Mouse (Mus musculus): ENCODE data around the gene Sncg. TPM values are rescaled to one million over a fixed set of nuclear protein-coding genes. Genes with fewer than 3 reads are reported as not detected.
"Not testable (repeated sequence)": the region's sequence is repeated elsewhere in the genome, so short reads cannot be mapped to it uniquely, and the experiment has no call there.

Sncg gene
- total RNA-seq, 2 experiments from 2014 or later: 6.8 to 7.1 TPM

GRCm38 (mm10) chr14:34371763-34372162 lies 2.8 kb downstream of the Sncg start:
- no peak for DNase-seq (ENCODE audit: low spot score in 2 of 2)

DNA sequence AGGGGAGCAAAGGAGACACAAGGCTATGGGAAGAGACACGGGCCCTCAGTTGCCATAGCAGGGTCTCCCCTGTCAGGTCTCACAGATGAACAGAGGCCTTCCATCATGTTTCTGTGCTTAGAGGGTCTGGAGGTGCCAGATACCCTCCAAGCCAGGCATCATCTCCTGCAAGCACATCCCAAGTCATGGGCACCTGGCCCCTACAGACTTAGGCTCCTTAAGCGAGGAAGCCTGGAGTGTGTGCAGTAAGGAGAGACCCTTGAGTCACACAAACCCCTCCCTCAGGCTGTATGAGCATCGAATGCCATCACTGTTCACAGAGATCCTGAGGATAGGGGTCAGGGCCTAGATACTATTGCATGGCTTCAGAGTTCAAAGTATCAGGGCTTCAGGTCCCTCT lies 3.7 kb downstream of the Sncg start:
- no peak for DNase-seq (ENCODE audit: low spot score in 2 of 2)

- DNase-seq (ENCODE audit: low spot score in 2 of 2): no peak
These were observed 4.4 kb downstream of the Sncg start for GRCm38 (mm10) chr14:34370203-34370602.

DNA sequence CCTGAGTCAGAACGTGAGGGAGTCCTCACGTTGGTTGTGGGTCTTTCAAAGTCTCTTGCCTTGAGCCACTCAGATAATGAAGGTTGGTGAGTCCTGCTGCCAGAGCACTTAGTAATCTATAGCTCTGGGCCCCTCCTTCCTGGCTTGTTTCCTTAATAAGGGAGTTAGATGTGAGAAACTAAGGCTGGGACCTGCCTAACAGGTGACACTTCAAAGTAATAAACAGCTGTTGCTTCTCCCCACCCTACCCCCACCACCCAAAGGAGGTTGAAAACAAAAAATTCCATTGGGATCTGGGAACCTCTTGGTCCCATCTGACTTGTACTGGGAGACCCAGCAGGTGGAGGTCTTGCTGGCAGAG lies 9.5 kb downstream of the Sncg start:
- no peak for DNase-seq (ENCODE audit: low spot score in 2 of 2)

GRCm38 (mm10) chr14:34364254-34365146 lies 10.1 kb downstream of the Sncg start:
- not testable (repeated sequence) for DNase-seq (ENCODE audit: low spot score in 2 of 2)

DNA sequence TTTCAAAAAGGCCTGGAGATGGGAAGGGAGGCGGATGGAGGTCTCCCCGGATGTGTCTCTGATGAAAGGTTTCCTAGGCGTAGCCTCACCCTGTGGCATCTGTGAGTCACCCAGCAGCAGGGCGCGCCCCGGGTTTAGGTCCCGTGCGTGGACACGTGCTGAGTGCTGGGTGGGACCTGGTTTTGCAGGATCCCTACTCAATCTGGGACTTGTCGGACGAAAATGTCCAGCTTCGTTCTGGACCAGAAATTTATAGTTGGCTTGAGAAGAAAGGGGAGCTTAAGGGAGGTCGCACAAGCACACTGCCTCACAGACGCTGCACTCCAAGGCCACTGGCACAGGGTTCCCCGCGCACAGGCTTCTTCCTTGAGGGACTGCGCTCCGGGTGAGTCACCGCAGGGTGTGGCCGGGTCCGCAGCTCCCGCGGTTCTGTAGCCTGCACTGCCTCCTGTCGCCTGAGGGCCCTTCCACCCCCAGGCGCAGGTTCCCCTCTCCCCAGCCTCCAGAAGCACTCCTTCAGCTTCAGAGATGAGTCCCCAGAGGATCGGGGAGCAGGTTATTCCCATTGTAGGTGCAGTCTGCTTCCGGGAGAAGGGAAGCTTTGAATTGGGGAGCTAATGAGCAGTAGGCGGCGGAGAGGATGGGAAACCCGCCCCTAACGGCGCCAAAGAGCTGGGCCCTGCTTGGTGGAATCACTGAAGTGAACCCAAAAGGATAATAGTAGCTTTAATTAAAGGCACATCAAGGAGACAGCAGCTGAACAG lies 10.9 kb downstream of the Sncg start:
- no peak for DNase-seq (ENCODE audit: low spot score in 2 of 2)

DNA sequence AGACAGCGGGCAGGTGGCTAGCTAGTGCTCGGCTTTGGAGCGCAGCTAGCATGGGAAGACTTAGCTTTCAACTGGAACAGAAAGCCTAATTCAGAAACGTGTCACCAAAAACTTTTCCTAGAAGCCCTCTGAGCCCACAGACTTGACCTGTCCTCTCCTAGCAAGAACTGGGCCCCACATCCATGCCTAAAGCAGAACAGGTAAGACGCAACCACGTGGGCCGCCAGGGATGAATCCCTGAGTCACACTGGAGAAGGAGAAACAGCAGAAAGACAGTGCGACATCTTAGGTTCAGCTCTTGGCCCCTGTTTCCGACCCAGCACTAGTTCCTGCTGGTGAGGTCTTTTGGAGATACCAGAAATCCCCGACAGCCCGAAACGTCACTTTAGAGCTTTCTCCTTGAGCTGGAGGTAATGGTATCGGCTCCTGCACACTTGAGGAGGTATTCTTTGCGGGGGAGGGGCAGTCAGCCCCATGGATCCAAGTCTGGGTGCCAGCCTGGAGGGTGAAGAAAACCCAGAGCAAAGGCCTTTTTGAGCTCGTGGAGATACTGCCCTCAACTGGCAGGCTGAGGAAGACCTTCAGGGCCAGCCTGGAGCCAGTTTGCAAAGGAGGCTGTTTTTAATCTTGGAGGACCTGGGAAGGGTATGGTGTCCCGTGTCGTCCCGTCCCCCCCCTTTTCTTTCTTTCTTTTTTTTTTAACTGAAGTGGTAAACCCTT lies 11.7 kb downstream of the Sncg start:
- peak; percentile 25 to 81 for DNase-seq (ENCODE audit: low spot score in 2 of 2)

- no peak for DNase-seq (ENCODE audit: low spot score in 2 of 2)
These were observed 12.5 kb downstream of the Sncg start for GRCm38 (mm10) chr14:34362135-34362534.

DNA sequence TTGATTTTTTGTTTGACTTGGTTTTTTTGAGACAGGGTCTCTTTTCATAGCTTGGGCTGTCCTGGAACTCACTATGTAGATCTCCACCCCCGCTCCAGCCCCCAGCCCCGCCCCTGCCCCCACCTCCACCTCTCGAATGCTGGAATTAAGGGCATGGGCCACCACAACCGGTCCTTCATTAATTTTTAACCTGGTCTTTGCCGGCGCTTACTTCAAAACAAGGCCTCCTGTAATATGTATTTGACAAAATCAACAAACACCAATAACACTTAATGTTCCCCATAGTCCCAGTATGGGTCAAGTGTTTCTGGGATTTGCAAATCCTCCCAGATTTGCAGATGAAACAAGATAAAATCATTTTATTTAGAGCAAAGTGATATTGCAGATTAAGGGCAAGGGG lies 14.3 kb downstream of the Sncg start:
- no peak for DNase-seq (ENCODE audit: low spot score in 2 of 2)

- DNase-seq (ENCODE audit: low spot score in 2 of 2): no peak
These were observed 14.8 kb downstream of the Sncg start for GRCm38 (mm10) chr14:34359676-34360244.

GRCm38 (mm10) chr14:34357671-34358455 lies 16.7 kb downstream of the Sncg start:
- peak; percentile 9 to 57 for DNase-seq (ENCODE audit: low spot score in 2 of 2)

DNA sequence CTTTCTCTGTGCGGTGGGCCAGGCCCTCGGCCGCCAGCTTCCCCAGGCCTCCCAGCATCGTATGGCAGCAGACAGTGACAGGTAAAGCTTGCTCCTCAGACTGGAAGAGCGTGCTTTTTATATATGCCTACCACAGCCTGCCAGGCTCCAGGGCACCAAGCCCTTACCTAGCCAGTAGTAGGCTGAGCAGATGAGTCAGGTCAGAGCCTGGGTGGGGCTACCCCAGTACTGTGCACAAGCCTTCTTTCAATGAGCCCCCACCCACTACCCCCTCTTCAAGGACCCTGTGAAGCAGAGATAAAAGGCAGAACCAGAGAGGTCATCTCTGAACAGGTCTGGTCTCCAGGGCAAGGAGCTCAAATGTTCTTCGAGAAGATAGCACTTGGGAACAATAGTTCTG lies 19.3 kb downstream of the Sncg start, which contains the start of gene Fam25c:
Fam25c (minus strand) TSS at position 133 of the 400 bp plus-strand sequence.
- no peak for DNase-seq (ENCODE audit: low spot score in 2 of 2)

DNA sequence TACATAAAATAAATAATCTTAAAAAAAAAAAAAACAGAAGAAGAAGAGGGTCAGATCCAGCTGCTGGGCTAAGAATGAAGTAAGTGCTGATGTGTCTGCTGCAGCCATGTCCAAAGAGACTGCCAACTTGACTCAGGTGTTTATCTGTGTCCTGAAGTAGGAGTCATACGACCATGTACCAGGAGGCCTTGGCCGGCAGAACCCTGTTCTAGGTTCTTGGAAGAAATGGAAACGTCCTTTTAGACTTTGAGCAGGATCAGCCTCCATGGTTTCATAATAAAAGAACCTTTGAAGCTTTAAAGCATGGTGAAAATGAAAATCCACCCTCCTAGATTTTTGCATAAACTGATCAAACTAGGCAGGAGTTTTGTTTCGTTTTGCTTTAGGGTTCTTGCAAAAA lies 20.1 kb downstream of the Sncg start:
- no peak for DNase-seq (ENCODE audit: low spot score in 2 of 2)

DNA sequence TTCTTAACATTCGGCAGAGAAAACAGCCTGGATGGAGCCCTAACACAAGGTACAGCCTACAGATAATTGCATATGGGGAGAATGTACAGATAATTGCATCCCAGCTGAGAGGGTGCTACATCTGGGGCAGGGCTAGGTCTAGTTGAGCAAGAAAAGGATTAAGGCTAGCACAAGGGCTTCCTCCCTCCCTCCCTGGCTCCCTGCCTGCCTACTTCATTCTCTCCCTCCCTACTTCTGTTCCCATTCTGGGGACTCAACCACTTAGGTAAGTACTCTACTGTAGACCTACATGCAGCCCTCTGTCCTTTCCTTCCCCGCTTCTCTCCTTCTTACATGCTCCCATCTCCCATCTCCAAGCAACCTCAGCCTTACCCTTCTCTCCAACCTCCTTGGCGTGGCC lies 21.3 kb downstream of the Sncg start:
- DNase-seq (ENCODE audit: low spot score in 2 of 2): no peak

DNA sequence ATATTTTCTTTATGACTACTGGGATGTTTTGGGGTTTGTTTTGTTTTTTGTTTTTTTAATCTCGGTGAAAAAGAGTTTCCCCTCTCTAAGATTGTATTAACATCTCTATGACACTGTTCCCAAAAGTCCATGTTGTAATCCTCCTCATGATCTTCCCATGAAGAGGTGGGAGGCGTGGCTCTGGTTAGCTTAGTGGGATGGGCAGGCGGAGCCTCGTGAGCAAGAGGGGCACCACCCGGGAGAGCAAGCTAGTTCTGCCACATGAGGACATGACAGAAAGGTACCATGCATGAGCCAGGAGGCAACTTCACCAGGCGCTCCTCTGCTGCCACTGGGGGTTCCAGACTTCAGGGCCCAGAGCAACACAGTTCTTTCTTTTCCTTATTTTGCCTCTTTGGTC lies 22.1 kb downstream of the Sncg start:
- DNase-seq (ENCODE audit: low spot score in 2 of 2): no peak

DNA sequence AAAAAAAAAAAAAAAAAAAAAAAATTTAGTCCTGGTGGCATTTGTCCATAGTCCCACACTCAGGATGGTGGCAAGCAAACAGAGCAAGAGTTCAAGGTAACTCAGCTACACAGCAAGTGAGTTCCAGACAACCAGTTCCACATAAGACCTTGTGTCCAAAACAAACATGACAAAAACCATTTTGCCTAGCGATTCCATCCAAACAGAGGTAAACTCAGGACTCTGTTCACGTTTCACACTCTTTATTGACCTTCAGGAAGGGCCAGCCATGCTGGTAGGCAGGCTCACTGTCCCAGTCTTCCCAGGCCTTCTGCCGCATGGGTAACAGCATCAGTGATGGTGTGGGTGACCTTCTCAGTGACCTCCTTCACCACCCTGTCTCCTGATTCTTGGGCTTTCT lies 22.9 kb downstream of the Sncg start:
- DNase-seq (ENCODE audit: low spot score in 2 of 2): no peak

- no peak for DNase-seq (ENCODE audit: low spot score in 2 of 2)
These were observed 25.6 kb downstream of the Sncg start for GRCm38 (mm10) chr14:34349007-34349406.

DNA sequence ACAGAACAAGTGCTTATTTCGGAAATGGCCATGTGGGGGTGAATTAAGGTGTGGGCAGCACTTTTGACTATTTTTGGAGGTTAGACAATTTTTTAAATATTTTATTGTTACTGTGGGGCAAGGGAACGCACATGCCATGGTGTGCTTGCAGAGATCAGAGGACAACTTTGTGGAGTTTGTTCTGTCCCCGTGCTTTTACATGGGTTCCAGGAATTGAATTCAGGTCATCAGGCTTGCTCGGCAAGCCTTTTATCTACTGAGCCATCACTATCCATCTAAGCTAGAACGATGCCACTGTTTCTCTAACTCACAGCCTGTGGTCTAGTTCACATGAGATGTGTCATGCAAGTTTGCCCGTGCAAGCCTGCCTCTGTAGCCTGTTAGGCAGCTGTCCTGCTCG lies 26.3 kb downstream of the Sncg start:
- no peak for DNase-seq (ENCODE audit: low spot score in 2 of 2)

GRCm38 (mm10) chr14:34347084-34347483 lies 27.5 kb downstream of the Sncg start:
- DNase-seq (ENCODE audit: low spot score in 2 of 2): no peak

DNA sequence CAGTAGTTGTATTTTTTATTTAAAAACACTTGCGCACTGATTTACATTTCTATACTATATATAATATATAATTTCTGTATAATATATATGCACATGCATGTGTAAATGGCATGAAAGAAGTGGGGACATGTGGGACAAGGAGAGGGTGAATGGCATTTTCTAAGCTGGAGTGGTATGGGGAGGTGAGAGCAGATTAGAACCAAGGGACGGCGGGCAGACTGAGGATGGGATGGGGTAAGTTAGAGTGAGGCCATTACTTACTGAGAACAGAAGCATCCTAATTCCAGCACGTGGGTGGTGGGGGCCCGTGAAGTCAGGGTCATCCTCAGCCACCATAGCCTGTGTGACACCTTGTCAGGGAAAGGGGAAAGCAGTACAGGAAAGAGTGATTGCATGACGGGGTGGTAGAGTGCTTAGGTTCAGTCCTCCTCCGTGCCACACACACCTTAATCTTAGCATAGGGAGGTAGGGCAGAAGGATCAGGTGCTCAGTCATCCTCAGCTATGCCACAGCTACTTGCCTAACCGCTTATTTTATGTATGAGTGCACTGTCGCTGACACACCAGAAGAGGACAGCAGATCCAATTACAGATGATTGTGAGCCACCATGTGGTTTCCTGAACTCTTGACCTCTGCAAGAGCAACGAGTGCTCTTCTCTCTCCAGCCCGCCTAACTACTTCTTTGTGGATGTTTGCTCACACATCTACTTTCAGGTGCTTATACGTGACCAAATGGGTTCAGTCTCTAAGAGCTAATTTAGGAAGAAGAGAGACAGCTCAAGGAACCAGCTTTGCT lies 28.6 kb downstream of the Sncg start:
- DNase-seq (ENCODE audit: low spot score in 2 of 2): no peak

Data from layer of hippocampus, adult 18-20 months (tissue).